7 mouse cellular contexts compared by ENCODE assay signal in genomic region chr6:67228459-67229107, GRCm38 (mm10). TPM values are rescaled to one million over a fixed set of nuclear protein-coding genes. Genes with fewer than 3 reads are reported as not detected.
A peak's percentile ranks its signal among the peaks of the same experiment; 100 is the strongest.
DNase-seq lines count a peak whose midpoint lies in the region; ATAC-seq and TF ChIP-seq lines count a peak whose summit lies in the region.

No protein-coding gene starts in this region.

- H3K27ac ChIP-seq in hindbrain, postnatal 0 days = no peak overlapping the region
- H3K27ac ChIP-seq in lung, embryonic 16.5 days (ENCODE audit: low read length) = no peak overlapping the region

- peak overlapping the region; percentile 34 for H3K4me3 ChIP-seq in hindbrain, postnatal 0 days (ENCODE audit: low read length)
- H3K4me3 ChIP-seq in lung, embryonic 16.5 days (ENCODE audit: low read length) = peak overlapping the region; percentile 22; the same call in 1 of the 2 replicates

- no peak for TF ChIP-seq CTCF in hindbrain, postnatal 0 days (IDR thresholded peaks at IDR 0.05; ENCODE audit: low read depth)

- 8% methylated on average over 18 of the region's 18 CpGs for WGBS in hindbrain, postnatal 0 days
- 10% methylated on average over 18 of the region's 18 CpGs for WGBS in lung, embryonic 16.5 days

- ATAC-seq in hindbrain, postnatal 0 days = peak; percentile 78
- no peak for ATAC-seq in lung, embryonic 16.5 days (ENCODE audit: low read depth)

- no peaks in the 10 kb centered on the region for H3K9me3 ChIP-seq in hindbrain, postnatal 0 days (ENCODE audit: low read length)
- H3K9me3 ChIP-seq in lung, embryonic 16.5 days (ENCODE audit: control insufficient read depth, low read length) = no peaks in the 10 kb centered on the region

- H3K9ac ChIP-seq in hindbrain, postnatal 0 days (replicated peaks; ENCODE audit: low read length) = peak overlapping the region; percentile 37
- H3K9ac ChIP-seq in lung, embryonic 16.5 days (ENCODE audit: low read length) = peak overlapping the region; percentile 21; the same call in 1 of the 2 replicates

- no peaks in the 10 kb centered on the region for H3K36me3 ChIP-seq in hindbrain, postnatal 0 days (ENCODE audit: insufficient read depth, low read length)
- no peaks in the 10 kb centered on the region for H3K36me3 ChIP-seq in lung, embryonic 16.5 days (ENCODE audit: control insufficient read depth, insufficient read depth, low read length)

- no peaks in the 10 kb centered on the region for H3K27me3 ChIP-seq in hindbrain, postnatal 0 days (ENCODE audit: insufficient read depth, low read length)
- H3K27me3 ChIP-seq in lung, embryonic 16.5 days (ENCODE audit: control insufficient read depth, insufficient read depth, low read depth, low read length) = peaks cover 3% of the 10 kb centered on the region

- DNase-seq in brain, adult 2 months (ENCODE audit: low read depth, low spot score) = peak; percentile 77
- peak; percentile 39 for DNase-seq in cerebellum, adult 9-11 months
- peak; percentile 35 to 51 for DNase-seq in gastrocnemius, adult 8-10 months (ENCODE audit: low spot score in 2 of 2)
- peak; percentile 66 for DNase-seq in hindbrain, postnatal 0 days (ENCODE audit: low spot score)
- DNase-seq in skeletal muscle tissue, adult 2 months (ENCODE audit: low read depth, low spot score) = peak; percentile 76
- DNase-seq in frontal cortex, postnatal 25 days (ENCODE audit: low spot score in 2 of 2) = no peak

- H3K4me2 ChIP-seq in hindbrain, postnatal 0 days (ENCODE audit: low read depth, low read length) = peak overlapping the region; percentile 63
- peak overlapping the region; percentile 50 for H3K4me2 ChIP-seq in lung, embryonic 16.5 days (ENCODE audit: low read depth, low read length)

- H3K4me1 ChIP-seq in hindbrain, postnatal 0 days (ENCODE audit: insufficient read depth, low read length) = peaks cover 6% of the 10 kb centered on the region
- H3K4me1 ChIP-seq in lung, embryonic 16.5 days (replicated peaks; ENCODE audit: control insufficient read depth, insufficient read depth, low read length) = peaks cover 9% of the 10 kb centered on the region; the same call in 1 of the 2 replicates

RNA-seq across cellular contexts. Expression of gene Serbp1, which starts 9.4 kb away (rescaled TPM):
- 100 to 1,000 TPM; 174 to 282 (median 238) TPM for total RNA-seq in gastrocnemius, adult 8-10 months (2022)
- 134 and 177 TPM in 2 replicates for total RNA-seq in hindbrain, postnatal 0 days (2014; rRNA removed)
- 283 and 302 TPM in 2 replicates for polyA plus RNA-seq in hindbrain, postnatal 0 days (2015; fragmentation: Nextera tagmentation; extraction: Ambion mirVana)
- 290 and 318 TPM in 2 replicates for polyA plus RNA-seq in lung, embryonic 16.5 days (2015; fragmentation: Nextera tagmentation; extraction: Ambion mirVana)

Comparison
In these comparisons a context has a peak if more than half of its experiments do, and no peak if none do; other contexts are left out.
1. DNase-seq: peak in brain, adult 2 months (single experiment), cerebellum, adult 9-11 months (single experiment), gastrocnemius, adult 8-10 months (2 of 2), hindbrain, postnatal 0 days (single experiment) and skeletal muscle tissue, adult 2 months (single experiment); none in frontal cortex, postnatal 25 days (0 of 2).